Mouse (Mus musculus) layer of hippocampus, adult 2 months (tissue): ENCODE results near the gene Lipe. TPM values are rescaled to one million over a fixed set of nuclear protein-coding genes. Genes with fewer than 3 reads are reported as not detected.
A peak's percentile ranks its signal among the peaks of the same experiment; 100 is the strongest.

Experiments
- DNase-seq, 2 experiments: peaks; one replicate each; pipeline ENCODE4 v3.0.0; 2022; ENCODE audit warnings: low spot score in 2 of 2
- H3K27ac ChIP-seq: fragments of 200-600 bp; 2 replicates; pipeline ENCODE4 v1.8.1; 2022
- H3K4me3 ChIP-seq: fragments of 200-600 bp; 2 replicates; pipeline ENCODE4 v1.8.1; 2022; ENCODE audit warnings: mild to moderate bottlenecking
- CTCF ChIP-seq: fragments of 200-600 bp; conservative IDR thresholded peaks from 2 replicates; pipeline ENCODE4 v1.8.1; 2022; ENCODE audit warnings: antibody characterized with exemption, mild to moderate bottlenecking, moderate library complexity
- total RNA-seq, 2 experiments: library from RNA; stranded (reverse); gene quantifications; 2 replicates each; pipeline ENCODE4 v1.2.3; 2021

The Lipe gene
- total RNA-seq, 2 experiments from 2014 or later, result 9.1 to 10.0 TPM

- DNase-seq, result no peak
- Histone ChIP-seq H3K27ac (no peak overlapping the region), H3K4me3 (no peak overlapping the region)
- no peak for TF ChIP-seq CTCF
These were observed 17.9 kb downstream of the Lipe start for GRCm38 (mm10) chr7:25380392-25381283.

GRCm38 (mm10) chr7:25379551-25380351 is 18.8 kb downstream of the Lipe start:
- peak in 1 of 2 experiments; percentile 60 for DNase-seq
- H3K4me3 ChIP-seq, result peak overlapping the region; percentile 52
- peak overlapping the region; percentile 40; the same call in 1 of the 2 replicates for H3K27ac ChIP-seq
- peak; percentile 77 for TF ChIP-seq CTCF

DNA sequence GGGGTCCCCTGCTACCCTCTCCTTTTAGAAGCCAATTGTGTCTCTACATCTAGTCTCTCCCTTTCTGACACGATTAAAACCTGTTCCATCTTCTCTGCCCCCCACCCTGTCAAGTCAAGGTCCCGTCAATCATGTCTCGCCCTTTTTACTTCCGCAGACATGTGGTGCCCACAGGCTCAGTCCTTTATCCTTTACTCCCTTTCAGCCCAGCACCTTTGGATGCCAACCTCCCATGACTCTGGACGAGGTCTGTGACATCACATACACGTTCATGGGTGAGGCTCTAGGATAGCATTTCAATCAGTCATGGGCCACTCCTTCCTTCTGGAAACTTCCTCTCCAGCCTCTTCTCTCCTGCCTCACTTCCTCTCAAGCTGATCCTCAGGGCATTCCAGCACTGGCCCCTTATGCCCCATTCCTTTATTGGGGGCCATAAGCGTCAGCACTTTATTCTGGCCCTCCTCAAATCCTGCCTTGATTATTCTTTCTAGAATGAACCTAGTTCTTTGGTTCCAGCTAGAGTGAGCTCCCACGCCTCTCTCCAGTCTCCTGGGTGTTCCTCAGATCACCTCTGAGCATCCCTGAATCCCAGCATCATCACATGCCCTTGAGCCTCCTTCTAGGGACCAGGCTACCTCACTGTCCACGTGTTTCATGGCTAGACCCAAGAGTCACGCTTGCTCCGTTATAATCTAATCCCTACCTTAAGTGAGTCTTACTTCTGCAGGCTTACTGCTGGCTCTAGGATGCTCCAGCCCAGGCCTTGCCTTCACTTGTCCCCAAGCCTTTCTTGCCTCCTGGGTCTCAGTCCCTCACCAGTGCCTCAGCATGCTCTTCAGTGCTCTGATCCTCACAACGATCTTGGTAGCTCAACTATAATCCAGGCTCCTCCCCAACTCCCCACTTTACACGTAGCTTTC is 20.1 kb downstream of the Lipe start:
- no peak for TF ChIP-seq CTCF
- no peak for DNase-seq

DNA sequence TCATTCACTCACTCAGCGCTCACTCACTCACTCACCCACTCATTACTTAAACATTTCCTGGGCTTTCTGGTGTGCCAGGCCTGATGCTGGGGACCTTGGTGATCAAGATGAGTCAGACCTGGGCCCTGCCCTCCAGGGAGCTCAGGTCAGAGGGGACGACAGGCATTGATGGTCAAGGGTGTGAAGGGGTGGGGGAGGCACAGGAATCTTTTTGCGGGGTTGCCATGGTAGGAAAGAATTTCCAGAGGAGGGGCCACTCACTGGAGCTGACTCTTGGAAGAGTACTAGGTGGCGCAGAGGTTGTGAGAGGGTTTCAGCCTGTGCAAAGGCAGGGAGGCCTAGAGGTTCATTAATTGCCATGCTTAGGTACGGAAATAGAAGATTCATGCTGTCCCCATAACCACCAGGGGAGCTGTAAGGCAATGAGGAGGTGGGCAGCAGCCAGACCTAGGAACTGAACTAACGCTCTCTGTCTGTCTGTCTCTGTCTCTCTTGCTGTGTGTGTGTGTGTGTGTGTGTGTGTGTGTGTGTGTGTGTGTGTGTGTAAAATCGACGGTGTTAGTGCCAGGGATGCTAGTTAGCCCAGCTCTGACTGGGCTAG is 21.3 kb downstream of the Lipe start:
- H3K4me3 ChIP-seq, result peak overlapping the region; percentile 67
- TF ChIP-seq CTCF, result peak; percentile 62
- no peak for DNase-seq
- H3K27ac ChIP-seq, result peak overlapping the region; percentile 76

More for the DNA sequence above, 20.1 kb downstream of the Lipe start:
- Histone ChIP-seq H3K27ac (no peak overlapping the region), H3K4me3 (no peak overlapping the region)

DNA sequence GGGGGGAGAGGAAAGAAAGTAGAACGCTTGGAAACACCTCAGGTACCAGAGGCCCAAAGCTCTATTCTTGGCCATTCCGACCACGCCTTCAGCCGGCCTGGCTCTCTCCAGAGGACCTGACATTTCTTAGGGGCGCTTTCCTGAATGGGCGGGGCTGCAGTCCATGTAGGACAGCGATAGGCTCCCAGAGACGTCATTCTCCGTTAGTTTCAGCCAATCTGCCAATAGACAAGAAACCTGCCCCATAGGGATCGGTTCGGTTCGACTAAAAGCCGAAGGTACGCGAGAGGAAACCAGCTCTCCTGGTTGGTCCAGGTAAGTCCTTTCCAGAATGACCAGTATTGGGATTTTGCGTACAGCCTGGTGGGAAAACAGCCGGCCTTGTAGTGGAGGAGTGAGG is 22.0 kb downstream of the Lipe start:
- TF ChIP-seq CTCF, result no peak; the same call in 1 of the 2 replicates
- peak overlapping the region; percentile 67 for H3K4me3 ChIP-seq
- DNase-seq, result peak; percentile 83 to 92
- H3K27ac ChIP-seq, result peak overlapping the region; percentile 76

- Histone ChIP-seq H3K4me3 (no peak overlapping the region), H3K27ac (no peak overlapping the region)
- TF ChIP-seq CTCF, result no peak
- no peak for DNase-seq
These were observed 26.1 kb downstream of the Lipe start for GRCm38 (mm10) chr7:25372441-25372840.

DNA sequence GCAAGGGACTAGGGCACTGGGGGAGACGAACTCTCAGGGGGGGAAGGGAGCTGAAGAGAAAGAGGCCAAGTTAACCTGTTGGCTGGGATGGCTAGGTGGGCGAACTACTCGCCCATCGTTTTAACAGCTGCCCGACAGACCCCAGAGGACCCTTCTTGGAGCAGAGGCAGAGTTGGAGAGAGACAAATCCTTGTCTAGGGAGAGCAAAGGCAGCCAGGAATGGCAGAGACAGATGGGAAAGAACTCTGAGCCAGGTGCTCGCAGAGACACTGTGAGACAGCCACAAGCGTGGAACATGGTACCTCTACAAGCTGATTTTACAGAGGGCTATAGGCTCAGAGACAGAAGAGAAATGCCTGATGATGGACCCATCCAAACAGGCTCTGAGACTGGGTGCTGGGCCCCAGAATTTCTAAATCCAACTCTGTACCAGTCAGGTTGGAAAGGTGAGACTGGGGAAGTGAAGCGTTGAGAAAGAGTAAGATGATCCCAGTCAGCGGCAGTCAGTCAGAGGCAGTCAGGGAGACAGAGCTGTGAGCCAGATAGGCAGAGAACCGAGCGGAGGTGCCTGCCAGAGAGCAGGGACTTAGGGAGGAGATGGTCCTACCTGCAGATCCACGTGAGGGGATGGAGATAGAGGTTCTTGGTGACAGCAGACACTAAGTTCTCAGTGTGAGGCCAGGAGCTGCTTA is 29.3 kb downstream of the Lipe start, which contains the start of gene Cnfn:
Cnfn (minus strand) TSS at position 667 of the 692 bp plus-strand sequence.
- no peak for DNase-seq
- Histone ChIP-seq H3K4me3 (no peak within 1 kb of the TSS), H3K27ac (no peak within 1 kb of the TSS)
- TF ChIP-seq CTCF, result no peak

DNA sequence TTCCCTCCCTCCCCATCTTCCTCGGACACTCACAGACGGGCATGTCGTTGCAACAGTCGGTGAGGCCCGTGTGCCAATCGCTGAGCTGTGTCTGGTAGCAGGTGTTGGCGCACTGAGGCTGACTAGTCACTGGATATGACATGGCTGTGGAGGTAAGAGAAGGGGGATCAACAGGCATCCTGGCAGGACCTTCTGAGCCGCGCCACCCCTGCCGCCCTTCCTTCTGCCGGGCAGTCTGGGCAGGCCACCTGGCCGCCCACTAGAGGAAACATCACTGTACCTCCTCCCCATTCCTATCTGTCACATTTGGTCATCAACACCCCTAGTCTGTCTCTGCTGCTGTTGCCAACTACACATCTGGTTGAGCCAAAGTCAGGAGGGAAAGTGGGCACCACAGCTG is 30.2 kb downstream of the Lipe start:
- no peak overlapping the region for H3K27ac ChIP-seq
- no peak overlapping the region for H3K4me3 ChIP-seq
- TF ChIP-seq CTCF, result no peak
- DNase-seq, result no peak

- no peak overlapping the region for H3K4me3 ChIP-seq
- peak; percentile 65 for TF ChIP-seq CTCF
- no peak for DNase-seq
- no peak overlapping the region for H3K27ac ChIP-seq
These were observed 30.7 kb downstream of the Lipe start for GRCm38 (mm10) chr7:25367632-25368293.

GRCm38 (mm10) chr7:25365937-25366625 is 32.4 kb downstream of the Lipe start:
- TF ChIP-seq CTCF, result no peak
- H3K27ac ChIP-seq, result no peak overlapping the region
- DNase-seq, result no peak

More at GRCm38 (mm10) chr7:25365937-25366625, 32.4 kb downstream of the Lipe start:
- no peak overlapping the region for H3K4me3 ChIP-seq
